Mouse (Mus musculus) midbrain, postnatal 0 days (tissue): ENCODE measurements around the gene 1700016D06Rik. TPM values are rescaled to one million over a fixed set of nuclear protein-coding genes. Genes with fewer than 3 reads are reported as not detected.

Experiments used
- ATAC-seq: fragments of 200-750 bp; cut with Nextera tagmentation; 2 replicates; pipeline ENCODE4 v1.8.0; 2017; ENCODE audit warnings: moderate number of reproducible peaks, mild to moderate bottlenecking, moderate TSS enrichment, moderate library complexity; ENCODE audit not compliant: low FRiP score
- DNase-seq: peaks from one replicate; pipeline ENCODE4 v3.0.0-alpha.2; 2015; ENCODE audit warnings: low spot score
- H3K27ac ChIP-seq: fragments of 300-500 bp; sonication (generic); 2 replicates; pipeline ENCODE4 v1.5.1; 2014; ENCODE audit warnings: low read depth, mild to moderate bottlenecking, low read length, mixed read lengths
- H3K27me3 ChIP-seq: fragments of 300-500 bp; sonication (generic); 2 replicates; pipeline ENCODE4 v1.6.1; 2014; ENCODE audit warnings: low read length, control low read depth, mixed read lengths; ENCODE audit not compliant: insufficient read depth
- H3K36me3 ChIP-seq: fragments of 300-500 bp; sonication (generic); 2 replicates; pipeline ENCODE4 v1.6.1; 2014; ENCODE audit warnings: low read length, control low read depth, mixed read lengths; ENCODE audit not compliant: insufficient read depth
- H3K4me1 ChIP-seq: fragments of 300-500 bp; sonication (generic); 2 replicates; pipeline ENCODE4 v1.6.1; 2014; ENCODE audit warnings: mild to moderate bottlenecking, control low read depth, antibody characterized with exemption, low read length, mixed read lengths; ENCODE audit not compliant: insufficient read depth
- H3K4me2 ChIP-seq: fragments of 300-500 bp; sonication (generic); 2 replicates; pipeline ENCODE4 v1.6.1; 2014; ENCODE audit warnings: low read depth, mild to moderate bottlenecking, low read length, mixed read lengths; ENCODE audit not compliant: poor library complexity, severe bottlenecking
- H3K4me3 ChIP-seq: fragments of 300-500 bp; sonication (generic); 2 replicates; pipeline ENCODE4 v1.5.1; 2014; ENCODE audit warnings: low read depth, mild to moderate bottlenecking, low read length, moderate library complexity
- H3K9ac ChIP-seq: fragments of 300-500 bp; sonication (generic); replicated peaks from 2 replicates; pipeline ENCODE4 v1.6.1; 2014; ENCODE audit warnings: mild to moderate bottlenecking, low read length, moderate library complexity, mixed read lengths; ENCODE audit not compliant: poor library complexity, severe bottlenecking
- H3K9me3 ChIP-seq: fragments of 300-500 bp; sonication (generic); 2 replicates; pipeline ENCODE4 v1.6.1; 2016; ENCODE audit warnings: low read length, control low read depth
- CTCF ChIP-seq: IDR thresholded peaks from 2 replicates; pipeline ENCODE4 v1.5.1; 2016; ENCODE audit warnings: antibody characterized with exemption, mild to moderate bottlenecking
- WGBS: fragments of 180-500 bp; shearing (Covaris S2); extraction: QIAGEN DNeasy Blood & Tissue Kit; methylation state at CpG from one replicate; pipeline ENCODE4 v1.1.7; 2014; 5-methylcytosine and 5-hydroxymethylcytosine counted together
- polyA plus RNA-seq: library from polyadenylated mRNA; unstranded; fragments of >200 nt; fragmentation: Nextera tagmentation; extraction: Ambion mirVana; gene quantifications from 2 replicates; pipeline ENCODE4 v1.2.1, GENCODE M21; 2015
- total RNA-seq: library from RNA; depleted of rRNA; stranded (reverse); fragments of >200 nt; gene quantifications from 2 replicates; pipeline ENCODE4 v1.2.3, GENCODE M21; 2014

The 1700016D06Rik gene
- total and polyA plus RNA-seq, 2 experiments from 2014 or later: 0.47 TPM; not detected in 1

GRCm38 (mm10) chr8:11628506-11629132, 72.2 kb downstream of the 1700016D06Rik start:
- ATAC-seq (no peak), DNase-seq (peak; percentile 67)
- no peaks in the 10 kb centered on the region for H3K27me3 ChIP-seq
- peaks cover 34% of the 10 kb centered on the region for H3K36me3 ChIP-seq
- no peak for TF ChIP-seq CTCF
- no peaks in the 10 kb centered on the region for H3K9me3 ChIP-seq
- H3K4me3 ChIP-seq: no peak overlapping the region
- H3K27ac ChIP-seq: no peak overlapping the region
- no peak overlapping the region for H3K4me2 ChIP-seq
- H3K4me1 ChIP-seq: peaks cover 11% of the 10 kb centered on the region; the same call in 1 of the 2 replicates
- no peak overlapping the region for H3K9ac ChIP-seq
- WGBS: 84% methylated on average over 7 of the region's 7 CpGs

GRCm38 (mm10) chr8:11627717-11628116, 73.1 kb downstream of the 1700016D06Rik start:
- Histone ChIP-seq H3K27me3 (no peaks in the 10 kb centered on the region), H3K9me3 (no peaks in the 10 kb centered on the region)
- 81% methylated on average over 9 of the region's 9 CpGs for WGBS

GRCm38 (mm10) chr8:11625084-11625483, 75.8 kb downstream of the 1700016D06Rik start:
- H3K27me3 ChIP-seq: no peaks in the 10 kb centered on the region
- no peak for DNase-seq
- H3K36me3 ChIP-seq: peaks cover 20% of the 10 kb centered on the region
- no peak overlapping the region for H3K9ac ChIP-seq
- no peaks in the 10 kb centered on the region for H3K4me1 ChIP-seq
- no peaks in the 10 kb centered on the region for H3K9me3 ChIP-seq
- H3K4me3 ChIP-seq: no peak overlapping the region
- ATAC-seq: no peak
- WGBS: 88% methylated on average over 4 of the region's 4 CpGs
- no peak overlapping the region for H3K4me2 ChIP-seq
- TF ChIP-seq CTCF: no peak
- H3K27ac ChIP-seq: no peak overlapping the region

More at GRCm38 (mm10) chr8:11627717-11628116, 73.1 kb downstream of the 1700016D06Rik start:
- Histone ChIP-seq H3K27ac (no peak overlapping the region), H3K36me3 (peaks cover 33% of the 10 kb centered on the region), H3K4me3 (no peak overlapping the region), H3K4me1 (0 out of 2 replicates have a peak, but pooled peaks cover 3% of the 10 kb centered on the region), H3K4me2 (no peak overlapping the region), H3K9ac (no peak overlapping the region)
- no peak for ATAC-seq
- TF ChIP-seq CTCF: no peak
- no peak for DNase-seq

GRCm38 (mm10) chr8:11619091-11619490, 81.8 kb downstream of the 1700016D06Rik start:
- Histone ChIP-seq H3K36me3 (peaks cover 31% of the 10 kb centered on the region), H3K27ac (no peak overlapping the region), H3K9me3 (no peaks in the 10 kb centered on the region), H3K4me1 (no peaks in the 10 kb centered on the region), H3K27me3 (no peaks in the 10 kb centered on the region), H3K4me3 (no peak overlapping the region), H3K9ac (no peak overlapping the region), H3K4me2 (no peak overlapping the region)
- DNase-seq (no peak), ATAC-seq (no peak)
- 89% methylated on average over 3 of the region's 3 CpGs for WGBS
- TF ChIP-seq CTCF: no peak

GRCm38 (mm10) chr8:11618063-11618462, 82.8 kb downstream of the 1700016D06Rik start:
- WGBS: 82% methylated on average over 2 of the region's 2 CpGs
- H3K9ac ChIP-seq: no peak overlapping the region
- H3K27ac ChIP-seq: no peak overlapping the region
- no peaks in the 10 kb centered on the region for H3K9me3 ChIP-seq
- no peak for DNase-seq
- peaks cover 35% of the 10 kb centered on the region for H3K36me3 ChIP-seq
- H3K4me1 ChIP-seq: no peaks in the 10 kb centered on the region
- H3K4me3 ChIP-seq: no peak overlapping the region
- no peak for TF ChIP-seq CTCF
- no peak for ATAC-seq
- H3K4me2 ChIP-seq: no peak overlapping the region
- no peaks in the 10 kb centered on the region for H3K27me3 ChIP-seq

- WGBS: 0% methylated on average over 1 of the region's 1 CpGs
- H3K27me3 ChIP-seq: no peaks in the 10 kb centered on the region
- H3K27ac ChIP-seq: no peak overlapping the region
- H3K4me1 ChIP-seq: no peaks in the 10 kb centered on the region
- no peak overlapping the region for H3K4me3 ChIP-seq
- H3K9ac ChIP-seq: no peak overlapping the region
- no peaks in the 10 kb centered on the region for H3K9me3 ChIP-seq
- peak; percentile 49 for DNase-seq
- H3K4me2 ChIP-seq: no peak overlapping the region
- peak; percentile 84 for TF ChIP-seq CTCF
- peaks cover 45% of the 10 kb centered on the region for H3K36me3 ChIP-seq
- no peak for ATAC-seq
Observed at GRCm38 (mm10) chr8:11616294-11616693, 84.6 kb downstream of the 1700016D06Rik start.
